16 mouse cellular contexts compared by ENCODE assay signal in genomic region chr14:118225061-118225743, GRCm38 (mm10). TPM values are rescaled to one million over a fixed set of nuclear protein-coding genes. Genes with fewer than 3 reads are reported as not detected.
DNase-seq lines count a peak whose midpoint lies in the region; ATAC-seq and TF ChIP-seq lines count a peak whose summit lies in the region.
"Had no signal": no experiment of that assay in that cellular context is flagged by ENCODE, and none has a peak within 500 bp of the region (broad histone marks: within the 10 kb centered on the region; RNA-seq: fewer than 3 reads in every experiment).

No protein-coding gene starts in this region.

- H3K4me2 ChIP-seq in forebrain, postnatal 0 days (ENCODE audit: low read depth) = peak overlapping the region; percentile 38; the same call in 1 of the 2 replicates
- peak overlapping the region; percentile 49 for H3K4me2 ChIP-seq in midbrain, embryonic 12.5 days (replicated peaks)
- no peak overlapping the region for H3K4me2 ChIP-seq in liver, embryonic 11.5 days

- 53% methylated on average over 16 of the region's 16 CpGs for WGBS in forebrain, postnatal 0 days
- 24% methylated on average over 16 of the region's 16 CpGs for WGBS in midbrain, embryonic 12.5 days
- WGBS in liver, embryonic 11.5 days = 21% methylated on average over 16 of the region's 16 CpGs

- peak overlapping the region; percentile 52 for H3K4me3 ChIP-seq in E14TG2a.4 (replicated peaks; ENCODE audit: low read length)
- H3K4me3 ChIP-seq in forebrain, postnatal 0 days (ENCODE audit: low read depth, low read length) = no peak overlapping the region
- peak overlapping the region; percentile 27 for H3K4me3 ChIP-seq in midbrain, embryonic 12.5 days
- H3K4me3 ChIP-seq in liver, embryonic 11.5 days (ENCODE audit: low read depth, low read length) = no peak overlapping the region

- H3K27ac ChIP-seq in forebrain, postnatal 0 days (ENCODE audit: low read depth, low read length) = no peak overlapping the region
- no peak overlapping the region for H3K27ac ChIP-seq in midbrain, embryonic 12.5 days (replicated peaks)
- no peak overlapping the region for H3K27ac ChIP-seq in liver, embryonic 11.5 days (ENCODE audit: low read depth, low read length)

- H3K27me3 ChIP-seq in E14TG2a.4 (ENCODE audit: insufficient read depth, low read length) = peaks cover 78% of the 10 kb centered on the region
- peaks cover 11% of the 10 kb centered on the region for H3K27me3 ChIP-seq in forebrain, postnatal 0 days (ENCODE audit: insufficient read depth, low read length)
- peaks cover 72% of the 10 kb centered on the region for H3K27me3 ChIP-seq in midbrain, embryonic 12.5 days
- H3K27me3 ChIP-seq in liver, embryonic 11.5 days (replicated peaks; ENCODE audit: control insufficient read depth, insufficient read depth, low read length) = peaks cover 80% of the 10 kb centered on the region

- peaks cover 63% of the 10 kb centered on the region for H3K4me1 ChIP-seq in E14TG2a.4 (replicated peaks; ENCODE audit: low read depth, low read length)
- no peaks in the 10 kb centered on the region; the same call in 1 of the 2 replicates for H3K4me1 ChIP-seq in forebrain, postnatal 0 days (ENCODE audit: insufficient read depth)
- peaks cover 57% of the 10 kb centered on the region for H3K4me1 ChIP-seq in midbrain, embryonic 12.5 days
- H3K4me1 ChIP-seq in liver, embryonic 11.5 days (replicated peaks; ENCODE audit: control insufficient read depth, insufficient read depth, low read length) = no peaks in the 10 kb centered on the region

- ATAC-seq in forebrain, postnatal 0 days = no peak
- no peak for ATAC-seq in midbrain, embryonic 12.5 days (ENCODE audit: low FRiP score, low read depth)
- no peak for ATAC-seq in liver, embryonic 11.5 days (replicated peaks; ENCODE audit: low FRiP score)

- no peaks in the 10 kb centered on the region for H3K9me3 ChIP-seq in E14TG2a.4 (ENCODE audit: low read length)
- no peaks in the 10 kb centered on the region for H3K9me3 ChIP-seq in forebrain, postnatal 0 days (ENCODE audit: low read length)
- no peaks in the 10 kb centered on the region for H3K9me3 ChIP-seq in midbrain, embryonic 12.5 days
- no peaks in the 10 kb centered on the region for H3K9me3 ChIP-seq in liver, embryonic 11.5 days (ENCODE audit: control insufficient read depth, low read length)

- TF ChIP-seq CTCF in E14TG2a.4 (conservative IDR thresholded peaks at IDR 0.05; ENCODE audit: low read length) = no peak
- TF ChIP-seq CTCF in forebrain, postnatal 0 days (IDR thresholded peaks at IDR 0.05; ENCODE audit: low read depth) = no peak

- no peaks in the 10 kb centered on the region for H3K36me3 ChIP-seq in E14TG2a.4 (ENCODE audit: insufficient read depth, low read length)
- no peaks in the 10 kb centered on the region for H3K36me3 ChIP-seq in forebrain, postnatal 0 days (ENCODE audit: insufficient read depth)
- no peaks in the 10 kb centered on the region for H3K36me3 ChIP-seq in midbrain, embryonic 12.5 days
- no peaks in the 10 kb centered on the region for H3K36me3 ChIP-seq in liver, embryonic 11.5 days (ENCODE audit: control insufficient read depth, insufficient read depth, low read length)

- no peak overlapping the region for H3K9ac ChIP-seq in forebrain, postnatal 0 days
- peak overlapping the region; percentile 24; the same call in 1 of the 2 replicates for H3K9ac ChIP-seq in midbrain, embryonic 12.5 days (replicated peaks)
- no peak overlapping the region for H3K9ac ChIP-seq in liver, embryonic 11.5 days (ENCODE audit: low read depth, low read length)

- DNase-seq in embryo, embryonic 10.5 days (ENCODE audit: low spot score) = peak; percentile 32
- no peak for DNase-seq in forebrain, postnatal 0 days
- DNase-seq in liver, embryonic 11.5 days (ENCODE audit: low spot score) = no peak
- DNase-seq in cerebellum, postnatal 4 days (ENCODE audit: low spot score in 2 of 2) = no peak
- DNase-seq in spleen, postnatal 4 days (ENCODE audit: low spot score in 2 of 2) = no peak
- no peak for DNase-seq in gastrocnemius, postnatal 25 days

RNA-seq across cellular contexts. Expression of gene Sox21, which starts 11.6 kb away (rescaled TPM):
- 9.3 and 14.2 TPM in 2 replicates for total RNA-seq in forebrain, postnatal 0 days (2014; rRNA removed)
- polyA plus RNA-seq in forebrain, postnatal 0 days (2015; fragmentation: Nextera tagmentation; extraction: Ambion mirVana) = 3.3 and 4.3 TPM in 2 replicates
- polyA plus RNA-seq in midbrain, embryonic 12.5 days (2016; fragmentation: Nextera tagmentation; extraction: Ambion mirVana) = 34.8 and 35.5 TPM in 2 replicates
- polyA plus RNA-seq in liver, embryonic 11.5 days (2014; fragmentation: Nextera tagmentation; extraction: Ambion mirVana) = 0.08 and 0.12 TPM in 2 replicates
- total RNA-seq in gastrocnemius, postnatal 25 days (2021) = not detected
- total RNA-seq: CH12.LX; gastrocnemius, adult 18-20 months; neutrophil, adult 5-6 weeks had no signal
- polyA plus RNA-seq: heart, postnatal 0 days; testis, adult 2 months had no signal

RNA-seq across cellular contexts. Expression of gene Gm9376, which starts 41.6 kb away (rescaled TPM):
- total RNA-seq in forebrain, postnatal 0 days (2014; rRNA removed) = not detected in 2 replicates
- not detected in 2 replicates for polyA plus RNA-seq in forebrain, postnatal 0 days (2015; fragmentation: Nextera tagmentation; extraction: Ambion mirVana)
- not detected in 2 replicates for polyA plus RNA-seq in midbrain, embryonic 12.5 days (2016; fragmentation: Nextera tagmentation; extraction: Ambion mirVana)
- not detected in 2 replicates for polyA plus RNA-seq in liver, embryonic 11.5 days (2014; fragmentation: Nextera tagmentation; extraction: Ambion mirVana)
- total RNA-seq in gastrocnemius, postnatal 25 days (2021) = not detected
- total RNA-seq: CH12.LX; gastrocnemius, adult 18-20 months; neutrophil, adult 5-6 weeks had no signal
- polyA plus RNA-seq: heart, postnatal 0 days; large intestine, adult 2 months; limb, embryonic 14.5 days; small intestine, adult 2 months; testis, adult 2 months had no signal

Comparison
In these comparisons a context has a peak if more than half of its experiments do, and no peak if none do; other contexts are left out.
1. H3K4me3 ChIP-seq: peak in E14TG2a.4 (single experiment) and midbrain, embryonic 12.5 days (single experiment); none in forebrain, postnatal 0 days (single experiment) and liver, embryonic 11.5 days (single experiment).